ENCODE assay signal across 21 mouse cellular contexts in genomic region chr10:82887354-82887753, GRCm38 (mm10). TPM values are rescaled to one million over a fixed set of nuclear protein-coding genes. Genes with fewer than 3 reads are reported as not detected.
DNase-seq lines count a peak whose midpoint lies in the region; ATAC-seq and TF ChIP-seq lines count a peak whose summit lies in the region.
"Had no signal": no experiment of that assay in that cellular context is flagged by ENCODE, and none has a peak within 500 bp of the region (broad histone marks: within the 10 kb centered on the region; RNA-seq: fewer than 3 reads in every experiment).

No protein-coding gene starts in this region.

- no peak for TF ChIP-seq CTCF in layer of hippocampus, adult 2 months (conservative IDR thresholded peaks at IDR 0.05)

- H3K4me3 ChIP-seq in layer of hippocampus, adult 2 months, result no peak overlapping the region
- H3K4me3 ChIP-seq: embryonic facial prominence, embryonic 10.5 days; gastrocnemius, adult 2 months; heart, embryonic 10.5 days; hindbrain, embryonic 13.5 days had no signal

- DNase-seq in CD4-positive helper T cell, adult 2 months (ENCODE audit: low read depth, low spot score), result peak; percentile 86
- DNase-seq in CD4-positive, CD25-positive, alpha-beta regulatory T cell, adult 2 months (ENCODE audit: low read depth, low spot score), result peak; percentile 80
- peak; percentile 88 for DNase-seq in naive thymus-derived CD4-positive, alpha-beta T cell, adult 2 months (ENCODE audit: low read depth)
- no peak for DNase-seq in left cerebral cortex, postnatal 36 days (ENCODE audit: low spot score in 2 of 2)
- DNase-seq in layer of hippocampus, adult 2 months (ENCODE audit: low spot score in 2 of 2), result no peak
- no peak for DNase-seq in cerebellum, postnatal 36 days
- DNase-seq: adrenal gland, postnatal 14 days; cerebellum, adult 11-12 months; cerebellum, adult 9-10 months; cerebellum, postnatal 25 days; gastrocnemius, adult 2 months; gastrocnemius, postnatal 25 days; heart, adult 18-20 months; heart, postnatal 10 days had no signal

- intact Hi-C loops in left cerebral cortex, postnatal 36 days (cut with DNase I), result no loop called here

- H3K27ac ChIP-seq in layer of hippocampus, adult 2 months, result no peak overlapping the region
- H3K27ac ChIP-seq: embryonic facial prominence, embryonic 10.5 days; gastrocnemius, adult 2 months; heart, embryonic 10.5 days; hindbrain, embryonic 13.5 days; hindbrain, postnatal 0 days had no signal

- peak; percentile 89 for ATAC-seq in activated CD4-positive, CD25-positive, alpha-beta regulatory T cell, adult 4 months
- ATAC-seq: forebrain, embryonic 14.5 days; hindbrain, postnatal 0 days; intestine, embryonic 16.5 days had no signal

RNA-seq across cellular contexts. Expression of gene Eid3, which starts 20.9 kb away (rescaled TPM):
- 1 to 10 TPM in 1 of 2 experiments, under 1 TPM in 1; 0.76 to 1.2 TPM for polyA plus RNA-seq in activated CD4-positive, CD25-positive, alpha-beta regulatory T cell, adult 4 months (2017; shearing (Covaris generic))
- total RNA-seq in left cerebral cortex, postnatal 36 days (2021), result 1 to 10 TPM; 1.5 to 3.0 TPM
- total RNA-seq in layer of hippocampus, adult 2 months (2021), result 1 to 10 TPM; 2.7 TPM

RNA-seq across cellular contexts. Expression of gene Txnrd1, which starts 53.6 kb away (rescaled TPM):
- 10 to 100 TPM; 27.5 to 28.0 TPM for polyA plus RNA-seq in activated CD4-positive, CD25-positive, alpha-beta regulatory T cell, adult 4 months (2017; shearing (Covaris generic))
- 10 to 100 TPM; 43.0 to 50.9 TPM for total RNA-seq in left cerebral cortex, postnatal 36 days (2021)
- 10 to 100 TPM; 53.1 to 54.0 TPM for total RNA-seq in layer of hippocampus, adult 2 months (2021)

Comparison
In these comparisons a context has a peak if more than half of its experiments do, and no peak if none do; other contexts are left out.
1. DNase-seq: peak in CD4-positive helper T cell, adult 2 months (single experiment), CD4-positive, CD25-positive, alpha-beta regulatory T cell, adult 2 months (single experiment) and naive thymus-derived CD4-positive, alpha-beta T cell, adult 2 months (single experiment); none in left cerebral cortex, postnatal 36 days (0 of 2), layer of hippocampus, adult 2 months (0 of 2) and cerebellum, postnatal 36 days (0 of 2).